Mouse (Mus musculus): ENCODE data around the gene Gpr39.

DNA sequence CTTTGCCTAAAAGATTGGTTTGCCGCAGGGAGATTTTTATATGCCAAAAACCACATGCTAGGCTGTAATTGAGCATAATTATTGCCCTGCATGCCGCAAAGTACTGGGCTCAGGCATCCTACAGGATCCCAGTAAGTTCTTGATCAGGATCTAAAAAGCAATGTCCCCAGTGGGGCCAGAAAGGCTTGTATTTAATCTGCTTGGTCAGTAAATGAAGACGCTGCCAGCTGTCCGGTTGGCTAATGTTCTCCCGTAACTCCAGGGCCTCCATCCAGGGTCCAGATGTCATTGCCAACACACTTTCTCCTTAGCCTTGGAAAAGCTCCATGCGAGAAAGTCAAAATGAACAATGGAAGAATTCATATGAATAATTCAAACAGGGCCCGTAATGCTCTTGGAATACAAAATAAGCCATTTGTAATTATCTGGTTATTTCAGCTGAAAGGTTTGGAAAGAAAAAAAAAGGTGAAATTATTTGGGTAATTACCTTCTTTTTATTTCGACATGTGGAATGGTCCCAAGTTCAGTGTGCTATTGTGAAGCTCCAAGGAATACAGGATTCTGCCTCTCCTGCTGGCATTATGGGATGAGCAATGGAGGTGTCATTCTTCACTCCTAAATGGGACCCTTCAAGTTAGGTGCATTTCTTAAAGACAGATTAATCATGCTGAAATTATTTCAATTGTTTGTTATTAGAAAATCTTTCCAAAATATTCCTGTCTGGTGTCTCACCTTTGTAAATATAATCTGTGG lies 37.1 kb upstream of the Gpr39 start:
- TF ChIP-seq GATA1 (IDR thresholded peaks at IDR 0.05; ENCODE audit: borderline replicate concordance, low read length) = no peak
- TF ChIP-seq FLI1 (IDR thresholded peaks at IDR 0.05; ENCODE audit: low read length) = no peak

Measured in megakaryocyte, embryonic 14.5 days (primary cell).